Mouse (Mus musculus) liver, embryonic 16.5 days (tissue): ENCODE results near the gene Cpeb3. TPM values are rescaled to one million over a fixed set of nuclear protein-coding genes. Genes with fewer than 3 reads are reported as not detected.
A peak's percentile ranks its signal among the peaks of the same experiment; 100 is the strongest.

Source experiments
- ATAC-seq: fragments of 200-750 bp; cut with Nextera tagmentation; 2 replicates; pipeline ENCODE4 v1.8.0; 2017; ENCODE audit warnings: low read depth, mild to moderate bottlenecking, moderate number of reproducible peaks, moderate library complexity
- H3K27ac ChIP-seq: fragments of 300-500 bp; sonication (generic); 2 replicates; pipeline ENCODE4 v1.5.1; 2014; ENCODE audit warnings: mild to moderate bottlenecking, low read length
- H3K27me3 ChIP-seq: fragments of 300-500 bp; sonication (generic); 2 replicates; pipeline ENCODE4 v1.6.1; 2014; ENCODE audit warnings: low read depth, low read length, mixed read lengths; ENCODE audit not compliant: control insufficient read depth, insufficient read depth
- H3K36me3 ChIP-seq: fragments of 300-500 bp; sonication (generic); 2 replicates; pipeline ENCODE4 v1.6.1; 2014; ENCODE audit warnings: mild to moderate bottlenecking; ENCODE audit not compliant: control insufficient read depth, insufficient read depth
- H3K4me1 ChIP-seq: fragments of 300-500 bp; sonication (generic); 2 replicates; pipeline ENCODE4 v1.6.1; 2014; ENCODE audit warnings: low read depth, low read length, mixed read lengths; ENCODE audit not compliant: control insufficient read depth
- H3K4me2 ChIP-seq: fragments of 300-500 bp; sonication (generic); 2 replicates; pipeline ENCODE4 v1.6.1; 2014; ENCODE audit warnings: low read depth, low read length, mixed read lengths
- H3K4me3 ChIP-seq: fragments of 300-500 bp; sonication (generic); 2 replicates; pipeline ENCODE4 v1.5.1; 2014; ENCODE audit warnings: low read depth, mild to moderate bottlenecking, low read length
- H3K9ac ChIP-seq: fragments of 300-500 bp; sonication (generic); 2 replicates; pipeline ENCODE4 v1.6.1; 2014; ENCODE audit warnings: low read depth, low read length
- H3K9me3 ChIP-seq: fragments of 300-500 bp; sonication (generic); replicated peaks from 2 replicates; pipeline ENCODE4 v1.6.1; 2016; ENCODE audit warnings: low read length; ENCODE audit not compliant: control insufficient read depth
- WGBS: fragments of 180-500 bp; shearing (Covaris S2); extraction: QIAGEN DNeasy Blood & Tissue Kit; methylation state at CpG from one replicate; pipeline ENCODE4 v1.1.7; 2014; ENCODE audit not compliant: insufficient replicate concordance; 5-methylcytosine and 5-hydroxymethylcytosine counted together
- polyA plus RNA-seq: library from polyadenylated mRNA; unstranded; fragments of >200 nt; fragmentation: Nextera tagmentation; extraction: Ambion mirVana; gene quantifications from 2 replicates; pipeline ENCODE4 v1.2.1, GENCODE M21; 2015

Gene Cpeb3
- polyA plus RNA-seq, 1 experiment from 2014 or later, result 3.8 TPM

- no peak overlapping the region for H3K4me2 ChIP-seq
- no peak for ATAC-seq
- H3K36me3 ChIP-seq, result no peaks in the 10 kb centered on the region
- H3K9ac ChIP-seq, result no peak overlapping the region
- H3K27me3 ChIP-seq, result no peaks in the 10 kb centered on the region
- no peak overlapping the region for H3K27ac ChIP-seq
- no peak overlapping the region for H3K4me3 ChIP-seq
- no peaks in the 10 kb centered on the region for H3K4me1 ChIP-seq
- 73% methylated on average over 13 of the region's 13 CpGs for WGBS
- H3K9me3 ChIP-seq, result no peaks in the 10 kb centered on the region
Measured at GRCm38 (mm10) chr19:37025839-37026319, 182.5 kb downstream of the Cpeb3 start.

GRCm38 (mm10) chr19:37022146-37022545, 186.3 kb downstream of the Cpeb3 start:
- Histone ChIP-seq H3K9me3 (no peaks in the 10 kb centered on the region), H3K27ac (no peak overlapping the region), H3K27me3 (no peaks in the 10 kb centered on the region), H3K9ac (no peak overlapping the region), H3K4me2 (no peak overlapping the region), H3K4me3 (no peak overlapping the region), H3K36me3 (no peaks in the 10 kb centered on the region), H3K4me1 (peaks cover 8% of the 10 kb centered on the region; the same call in 1 of the 2 replicates)
- ATAC-seq, result no peak
- WGBS, result 84% methylated on average over 5 of the region's 5 CpGs

GRCm38 (mm10) chr19:37020951-37021350, 187.4 kb downstream of the Cpeb3 start:
- Histone ChIP-seq H3K27me3 (no peaks in the 10 kb centered on the region), H3K27ac (no peak overlapping the region), H3K4me2 (no peak overlapping the region), H3K9me3 (no peaks in the 10 kb centered on the region), H3K9ac (no peak overlapping the region), H3K36me3 (no peaks in the 10 kb centered on the region), H3K4me3 (no peak overlapping the region), H3K4me1 (peaks cover 8% of the 10 kb centered on the region; the same call in 1 of the 2 replicates)
- no peak for ATAC-seq
- WGBS, result 70% methylated on average over 11 of the region's 11 CpGs

- Histone ChIP-seq H3K27ac (no peak overlapping the region), H3K27me3 (no peaks in the 10 kb centered on the region), H3K4me2 (no peak overlapping the region), H3K9me3 (no peaks in the 10 kb centered on the region), H3K4me3 (no peak overlapping the region), H3K36me3 (no peaks in the 10 kb centered on the region), H3K4me1 (peaks cover 8% of the 10 kb centered on the region; the same call in 1 of the 2 replicates), H3K9ac (no peak overlapping the region)
- ATAC-seq, result no peak
- 63% methylated on average over 5 of the region's 5 CpGs for WGBS
Measured at GRCm38 (mm10) chr19:37020531-37020930, 187.9 kb downstream of the Cpeb3 start.

GRCm38 (mm10) chr19:37018931-37019330, 189.5 kb downstream of the Cpeb3 start:
- H3K36me3 ChIP-seq, result no peaks in the 10 kb centered on the region; the same call in 1 of the 2 replicates
- H3K4me1 ChIP-seq, result peaks cover 8% of the 10 kb centered on the region; the same call in 1 of the 2 replicates
- no peak; the same call in 1 of the 2 replicates for ATAC-seq
- H3K27me3 ChIP-seq, result no peaks in the 10 kb centered on the region
- H3K27ac ChIP-seq, result no peak overlapping the region
- peak overlapping the region; percentile 61 for H3K4me3 ChIP-seq
- WGBS, result 58% methylated on average over 5 of the region's 5 CpGs
- no peaks in the 10 kb centered on the region for H3K9me3 ChIP-seq
- peak overlapping the region; percentile 83 for H3K4me2 ChIP-seq
- H3K9ac ChIP-seq, result no peak overlapping the region

DNA sequence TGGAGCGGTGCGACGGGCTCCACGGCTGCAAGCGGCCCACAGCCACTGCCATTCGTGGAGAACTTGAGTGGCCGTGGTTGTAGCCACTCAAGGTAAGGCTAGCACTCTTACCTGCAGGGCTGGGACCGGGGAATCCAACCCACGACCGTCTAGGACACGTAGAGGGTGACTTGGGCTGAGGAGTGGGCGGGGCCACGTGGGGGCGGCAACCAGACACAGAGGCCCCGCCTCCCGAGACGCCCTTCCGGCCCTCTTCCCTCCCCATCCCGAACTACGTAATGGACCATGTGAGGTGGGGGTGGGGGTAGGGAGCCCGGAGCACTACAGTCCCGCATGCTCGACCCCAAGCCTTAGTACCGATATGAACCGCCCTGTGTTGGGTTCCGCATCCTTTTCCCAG, 190.0 kb downstream of the Cpeb3 start:
- no peaks in the 10 kb centered on the region for H3K9me3 ChIP-seq
- no peak overlapping the region for H3K27ac ChIP-seq
- 5% methylated on average over 26 of the region's 26 CpGs for WGBS
- H3K4me3 ChIP-seq, result peak overlapping the region; percentile 61
- H3K27me3 ChIP-seq, result no peaks in the 10 kb centered on the region
- peak overlapping the region; percentile 38 for H3K9ac ChIP-seq
- peaks cover 8% of the 10 kb centered on the region; the same call in 1 of the 2 replicates for H3K4me1 ChIP-seq
- peak overlapping the region; percentile 83 for H3K4me2 ChIP-seq
- peaks cover 1% of the 10 kb centered on the region for H3K36me3 ChIP-seq
- ATAC-seq, result peak; percentile 85

- ATAC-seq, result no peak
- Histone ChIP-seq H3K4me3 (no peak overlapping the region), H3K36me3 (peaks cover 16% of the 10 kb centered on the region), H3K27ac (no peak overlapping the region), H3K4me2 (no peak overlapping the region), H3K4me1 (peaks cover 8% of the 10 kb centered on the region; the same call in 1 of the 2 replicates), H3K9me3 (no peaks in the 10 kb centered on the region), H3K9ac (no peak overlapping the region), H3K27me3 (no peaks in the 10 kb centered on the region)
- 87% methylated on average over 6 of the region's 6 CpGs for WGBS
Measured at GRCm38 (mm10) chr19:37016890-37017289, 191.5 kb downstream of the Cpeb3 start.

GRCm38 (mm10) chr19:37014173-37014939, 194.0 kb downstream of the Cpeb3 start:
- H3K4me2 ChIP-seq, result no peak overlapping the region
- WGBS, result 87% methylated on average over 8 of the region's 8 CpGs
- H3K27ac ChIP-seq, result no peak overlapping the region
- H3K9me3 ChIP-seq, result no peaks in the 10 kb centered on the region
- H3K4me1 ChIP-seq, result peaks cover 14% of the 10 kb centered on the region
- H3K4me3 ChIP-seq, result no peak overlapping the region
- no peak overlapping the region for H3K9ac ChIP-seq
- H3K27me3 ChIP-seq, result no peaks in the 10 kb centered on the region
- H3K36me3 ChIP-seq, result peaks cover 36% of the 10 kb centered on the region
- no peak for ATAC-seq

DNA sequence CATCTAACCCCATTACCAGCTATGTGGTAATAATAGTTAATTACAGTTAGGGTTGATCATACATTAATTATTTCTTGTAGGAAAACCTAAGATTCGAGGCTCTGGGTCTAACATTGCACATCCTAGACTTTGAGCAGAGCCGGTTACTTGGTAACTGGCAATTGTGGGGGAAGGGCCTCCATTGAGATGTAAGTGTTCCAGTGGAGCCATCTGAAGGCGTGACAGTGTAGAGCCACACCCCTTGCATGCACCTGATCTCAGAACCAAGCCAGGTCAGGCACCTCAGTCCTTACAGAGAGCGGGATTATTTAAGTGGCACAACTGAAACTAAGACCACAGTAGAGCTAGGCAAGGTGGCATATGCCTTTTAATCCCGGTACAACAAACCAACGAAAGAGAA, 194.9 kb downstream of the Cpeb3 start:
- Histone ChIP-seq H3K9me3 (no peaks in the 10 kb centered on the region), H3K36me3 (peaks cover 41% of the 10 kb centered on the region), H3K4me3 (no peak overlapping the region), H3K27ac (no peak overlapping the region), H3K4me1 (peaks cover 16% of the 10 kb centered on the region), H3K27me3 (no peaks in the 10 kb centered on the region), H3K4me2 (no peak overlapping the region), H3K9ac (no peak overlapping the region)
- no peak for ATAC-seq
- 86% methylated on average over 6 of the region's 6 CpGs for WGBS
